Mouse (Mus musculus) liver, adult 2 months (tissue): ENCODE data around the gene Med22.

Experiments
- CTCF ChIP-seq: fragments of 200-500 bp; IDR thresholded peaks from 2 replicates; pipeline ENCODE4 v1.5.1; 2011; ENCODE audit warnings: low read depth, low read length, control low read depth
- POLR2A ChIP-seq: fragments of 200-500 bp; IDR thresholded peaks from 2 replicates; pipeline ENCODE4 v1.6.1; 2011; ENCODE audit warnings: low read length, control low read depth; ENCODE audit not compliant: insufficient read depth; ENCODE audit errors: extremely low read depth

- no peak for TF ChIP-seq CTCF
- TF ChIP-seq POLR2A = no peak
Observed at GRCm38 (mm10) chr2:26957488-26957859, 47.0 kb upstream of the Med22 start.
